Mouse (Mus musculus) kidney, postnatal 0 days (tissue): ENCODE measurements around the gene Slc25a39. TPM values are rescaled to one million over a fixed set of nuclear protein-coding genes. Genes with fewer than 3 reads are reported as not detected.

Source experiments
- ATAC-seq: fragments of 200-750 bp; cut with Nextera tagmentation; replicated peaks from 2 replicates; pipeline ENCODE4 v1.8.0; 2017; ENCODE audit warnings: low read depth, moderate number of reproducible peaks, moderate TSS enrichment, moderate library complexity; ENCODE audit not compliant: low FRiP score
- DNase-seq: peaks from one replicate; pipeline ENCODE4 v3.0.0-alpha.2; 2016; ENCODE audit warnings: low spot score
- H3K27ac ChIP-seq: fragments of 300-500 bp; sonication (generic); 2 replicates; pipeline ENCODE4 v1.5.1; 2014; ENCODE audit warnings: mild to moderate bottlenecking
- H3K27me3 ChIP-seq: fragments of 300-500 bp; sonication (generic); 2 replicates; pipeline ENCODE4 v1.6.1; 2014; ENCODE audit warnings: low read length, mixed read lengths; ENCODE audit not compliant: insufficient read depth
- H3K36me3 ChIP-seq: fragments of 300-500 bp; sonication (generic); 2 replicates; pipeline ENCODE4 v1.6.1; 2014; ENCODE audit warnings: low read length, mixed read lengths; ENCODE audit not compliant: insufficient read depth
- H3K4me1 ChIP-seq: fragments of 300-500 bp; sonication (generic); replicated peaks from 2 replicates; pipeline ENCODE4 v1.6.1; 2014; ENCODE audit warnings: antibody characterized with exemption, low read length, mixed read lengths; ENCODE audit not compliant: insufficient read depth
- H3K4me2 ChIP-seq: fragments of 300-500 bp; sonication (generic); 2 replicates; pipeline ENCODE4 v1.6.1; 2014; ENCODE audit warnings: mild to moderate bottlenecking, low read length, moderate library complexity, mixed read lengths
- H3K4me3 ChIP-seq: fragments of 300-500 bp; sonication (generic); replicated peaks from 2 replicates; pipeline ENCODE4 v1.5.1; 2014; ENCODE audit warnings: low read depth, low read length
- H3K9ac ChIP-seq: fragments of 300-500 bp; sonication (generic); 2 replicates; pipeline ENCODE4 v1.6.1; 2014; ENCODE audit warnings: low read depth, low read length
- H3K9me3 ChIP-seq: fragments of 300-500 bp; sonication (generic); replicated peaks from 2 replicates; pipeline ENCODE4 v1.6.1; 2016; ENCODE audit warnings: low read length, inconsistent platforms, mixed read lengths
- CTCF ChIP-seq: IDR thresholded peaks from 2 replicates; pipeline ENCODE4 v1.5.1; 2016; ENCODE audit warnings: antibody characterized with exemption, low read depth, mild to moderate bottlenecking, moderate library complexity
- WGBS: fragments of 180-500 bp; shearing (Covaris S2); extraction: QIAGEN DNeasy Blood & Tissue Kit; methylation state at CpG from one replicate; pipeline ENCODE4 v1.1.7; 2014; 5-methylcytosine and 5-hydroxymethylcytosine counted together
- microRNA-seq: library from miRNA; unstranded; fragments of <30 nt; microRNA quantifications from one replicate; pipeline ENCODE4, GENCODE M21; 2016
- polyA plus RNA-seq: library from polyadenylated mRNA; unstranded; fragments of >200 nt; fragmentation: Nextera tagmentation; extraction: Ambion mirVana; gene quantifications from 2 replicates; pipeline ENCODE4 v1.2.1, GENCODE M21; 2015

The Slc25a39 gene
- polyA plus RNA-seq, 1 experiment from 2014 or later = 352 TPM

GRCm38 (mm10) chr11:102353021-102353431, 54.7 kb downstream of the Slc25a39 start:
- DNase-seq (no peak), ATAC-seq (no peak)
- Histone ChIP-seq H3K27me3 (no peaks in the 10 kb centered on the region), H3K9ac (no peak overlapping the region), H3K9me3 (no peaks in the 10 kb centered on the region), H3K27ac (no peak overlapping the region), H3K4me3 (no peak overlapping the region), H3K4me2 (no peak overlapping the region), H3K36me3 (no peaks in the 10 kb centered on the region), H3K4me1 (no peaks in the 10 kb centered on the region)
- WGBS = 16% methylated on average over 8 of the region's 8 CpGs
- no peak for TF ChIP-seq CTCF

Small RNA genes lying within 50 kb of the gene (microRNA-seq; reads per million reads assigned to microRNA genes)
- not detected for gene Mir6930

Other genes with a start within 250 kb of the Slc25a39 start
- 111 and 123 TPM in 2 replicates for gene Lsm12, start 222.7 kb downstream of the Slc25a39 start, polyA plus RNA-seq
- gene G6pc3, start 218.3 kb downstream of the Slc25a39 start, polyA plus RNA-seq = 41.4 and 43.6 TPM in 2 replicates
- gene Hdac5, start 177.8 kb downstream of the Slc25a39 start, polyA plus RNA-seq = 38.1 and 39.3 TPM in 2 replicates
- 6.3 and 9.2 TPM in 2 replicates for gene BC030867, start 159.1 kb downstream of the Slc25a39 start, polyA plus RNA-seq
- gene Asb16, start 139.2 kb downstream of the Slc25a39 start, polyA plus RNA-seq = 0.09 TPM in 1 of 2 replicates, not detected in the other
- gene Tmub2, start 123.0 kb downstream of the Slc25a39 start, polyA plus RNA-seq = 46.1 and 49.1 TPM in 2 replicates
- 9.6 and 9.7 TPM in 2 replicates for gene Atxn7l3, start 111.3 kb downstream of the Slc25a39 start, polyA plus RNA-seq
- gene Ubtf, start 88.2 kb downstream of the Slc25a39 start, polyA plus RNA-seq = 75.5 and 80.8 TPM in 2 replicates
- gene Slc4a1, start 41.7 kb downstream of the Slc25a39 start, polyA plus RNA-seq = 7.4 and 8.0 TPM in 2 replicates
- 7.0 and 9.2 TPM in 2 replicates for gene Rundc3a, start 14.5 kb downstream of the Slc25a39 start, polyA plus RNA-seq
- 191 and 209 TPM in 2 replicates for gene Grn, start 22.4 kb upstream of the Slc25a39 start, polyA plus RNA-seq
- 5.9 and 6.4 TPM in 2 replicates for gene Fam171a2, start 39.7 kb upstream of the Slc25a39 start, polyA plus RNA-seq
- gene Itga2b, start 62.2 kb upstream of the Slc25a39 start, polyA plus RNA-seq = 12.1 and 12.9 TPM in 2 replicates
- gene Gpatch8, start 148.4 kb upstream of the Slc25a39 start, polyA plus RNA-seq = 25.1 and 29.6 TPM in 2 replicates
- 8.6 and 8.9 TPM in 2 replicates for gene Gm11627, start 171.5 kb upstream of the Slc25a39 start, polyA plus RNA-seq
- 21.8 and 25.9 TPM in 2 replicates for gene Fzd2, start 196.4 kb upstream of the Slc25a39 start, polyA plus RNA-seq